Mouse (Mus musculus) frontal cortex, adult (tissue): ENCODE results near the gene Glo1.

Experiments used
- ATAC-seq: cut with Nextera tagmentation; 2 replicates; pipeline ENCODE4 v1.9.2; 2017; ENCODE audit warnings: mild to moderate bottlenecking, moderate library complexity, mixed read lengths; ENCODE audit not compliant: low TSS enrichment

Gene Glo1

GRCm38 (mm10) chr17:30612075-30612859, 14.4 kb downstream of the Glo1 start:
- peak; percentile 99 for ATAC-seq

GRCm38 (mm10) chr17:30611221-30612074, 15.2 kb downstream of the Glo1 start:
- peak; percentile 8; the same call in 1 of the 2 replicates for ATAC-seq

GRCm38 (mm10) chr17:30610739-30611138, 15.9 kb downstream of the Glo1 start:
- ATAC-seq = no peak

- ATAC-seq = no peak
Measured at GRCm38 (mm10) chr17:30609980-30610307, 16.7 kb downstream of the Glo1 start.

GRCm38 (mm10) chr17:30609305-30609979, 17.2 kb downstream of the Glo1 start:
- ATAC-seq = peak; percentile 26; the same call in 1 of the 2 replicates

GRCm38 (mm10) chr17:30607909-30608495, 18.7 kb downstream of the Glo1 start:
- no peak for ATAC-seq

- no peak for ATAC-seq
Measured at GRCm38 (mm10) chr17:30607330-30607729, 19.3 kb downstream of the Glo1 start.

- no peak for ATAC-seq
Measured at GRCm38 (mm10) chr17:30606634-30607081, 20.0 kb downstream of the Glo1 start.

GRCm38 (mm10) chr17:30606206-30606605, 20.5 kb downstream of the Glo1 start:
- ATAC-seq = no peak

- ATAC-seq = no peak
Measured at GRCm38 (mm10) chr17:30605001-30605400, 21.7 kb downstream of the Glo1 start.

- ATAC-seq = no peak
Measured at GRCm38 (mm10) chr17:30604296-30604695, 22.4 kb downstream of the Glo1 start.

- no peak for ATAC-seq
Measured at GRCm38 (mm10) chr17:30602175-30602574, 24.5 kb downstream of the Glo1 start.

GRCm38 (mm10) chr17:30598300-30598699, 28.4 kb downstream of the Glo1 start:
- ATAC-seq = no peak

GRCm38 (mm10) chr17:30597786-30598185, 28.9 kb downstream of the Glo1 start:
- ATAC-seq = no peak

GRCm38 (mm10) chr17:30594846-30595245, 31.8 kb downstream of the Glo1 start:
- ATAC-seq = no peak

GRCm38 (mm10) chr17:30594407-30594806, 32.3 kb downstream of the Glo1 start:
- no peak for ATAC-seq

GRCm38 (mm10) chr17:30590417-30591198, 36.1 kb downstream of the Glo1 start:
- peak; percentile 50; the same call in 1 of the 2 replicates for ATAC-seq

GRCm38 (mm10) chr17:30583258-30584001, 43.2 kb downstream of the Glo1 start:
- no peak for ATAC-seq

GRCm38 (mm10) chr17:30582313-30582712, 44.4 kb downstream of the Glo1 start:
- ATAC-seq = no peak

- ATAC-seq = peak; percentile 58; the same call in 1 of the 2 replicates
Measured at GRCm38 (mm10) chr17:30581201-30581600, 45.5 kb downstream of the Glo1 start.
